ENCODE assay signal across 25 mouse cellular contexts in the genomic region with DNA sequence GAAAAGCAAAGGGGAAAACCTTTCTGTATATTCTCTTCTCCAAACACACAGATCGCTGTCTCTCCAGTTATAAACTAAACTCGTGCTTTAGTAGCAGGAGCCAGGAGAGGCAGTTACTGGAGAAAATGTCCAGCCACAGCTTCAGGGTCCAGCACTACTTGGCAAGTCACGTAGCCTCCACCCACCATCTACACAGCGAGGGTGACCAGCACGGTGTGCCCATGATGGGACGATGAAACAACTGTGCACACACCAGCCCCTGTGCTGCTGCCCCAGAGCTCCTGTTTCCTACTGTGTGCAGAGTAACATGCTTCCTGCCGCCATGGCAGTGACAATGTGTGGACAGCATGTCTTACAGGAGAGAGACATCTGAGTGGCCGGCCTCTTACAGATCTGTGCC.
"Had no signal": no experiment of that assay in that cellular context is flagged by ENCODE, and none has a peak within 500 bp of the region (broad histone marks: within the 10 kb centered on the region; RNA-seq: fewer than 3 reads in every experiment).

No protein-coding gene starts in this region.

- H3K4me1 ChIP-seq: heart, embryonic 13.5 days; heart, embryonic 15.5 days; hindbrain, embryonic 10.5 days; hindbrain, embryonic 12.5 days; limb, embryonic 10.5 days; limb, embryonic 12.5 days had no signal

- H3K9me3 ChIP-seq: heart, embryonic 13.5 days; heart, embryonic 15.5 days; hindbrain, embryonic 10.5 days; hindbrain, embryonic 12.5 days; intestine, embryonic 15.5 days; limb, embryonic 10.5 days had no signal

- ATAC-seq: forebrain, embryonic 16.5 days; hindbrain, embryonic 16.5 days; inflammation-experienced regulatory T-cells, adult 6 months; intestine, embryonic 15.5 days; intestine, postnatal 0 days had no signal

- H3K27me3 ChIP-seq: heart, embryonic 13.5 days; heart, embryonic 15.5 days; hindbrain, embryonic 12.5 days; intestine, embryonic 15.5 days; limb, embryonic 12.5 days had no signal

- H3K27ac ChIP-seq: gastrocnemius, adult 2 months; heart, embryonic 13.5 days; heart, embryonic 15.5 days; hindbrain, embryonic 10.5 days; hindbrain, embryonic 12.5 days; hindbrain, embryonic 14.5 days; intestine, embryonic 15.5 days; layer of hippocampus, adult 2 months; left cerebral cortex, adult 2 months; limb, embryonic 10.5 days; limb, embryonic 12.5 days had no signal

- DNase-seq: gastrocnemius, adult 2 months; gastrocnemius, postnatal 10 days; gastrocnemius, postnatal 25 days; heart, postnatal 4 days; kidney, adult 18-20 months; kidney, adult 8-10 months; kidney, postnatal 10 days; kidney, postnatal 25 days; kidney, postnatal 4 days; liver had no signal

- H3K4me2 ChIP-seq: heart, embryonic 11.5 days; heart, embryonic 13.5 days; heart, embryonic 15.5 days; hindbrain, embryonic 12.5 days; hindbrain, embryonic 14.5 days; intestine, embryonic 15.5 days; limb, embryonic 12.5 days had no signal

- H3K4me3 ChIP-seq: gastrocnemius, adult 2 months; heart, embryonic 13.5 days; heart, embryonic 15.5 days; hindbrain, embryonic 10.5 days; hindbrain, embryonic 12.5 days; intestine, embryonic 15.5 days; layer of hippocampus, adult 2 months; left cerebral cortex, adult 2 months; limb, embryonic 10.5 days; limb, embryonic 12.5 days had no signal

- H3K36me3 ChIP-seq: intestine, embryonic 15.5 days had no signal

- H3K9ac ChIP-seq: heart, embryonic 13.5 days; heart, embryonic 15.5 days; hindbrain, embryonic 12.5 days; hindbrain, embryonic 14.5 days; intestine, embryonic 15.5 days; limb, embryonic 12.5 days had no signal
